Mouse (Mus musculus): ENCODE results near the gene Cacnb3. TPM values are rescaled to one million over a fixed set of nuclear protein-coding genes. Genes with fewer than 3 reads are reported as not detected.

The Cacnb3 gene
- polyA plus RNA-seq, 1 experiment from 2014 or later: 43.1 TPM

DNA sequence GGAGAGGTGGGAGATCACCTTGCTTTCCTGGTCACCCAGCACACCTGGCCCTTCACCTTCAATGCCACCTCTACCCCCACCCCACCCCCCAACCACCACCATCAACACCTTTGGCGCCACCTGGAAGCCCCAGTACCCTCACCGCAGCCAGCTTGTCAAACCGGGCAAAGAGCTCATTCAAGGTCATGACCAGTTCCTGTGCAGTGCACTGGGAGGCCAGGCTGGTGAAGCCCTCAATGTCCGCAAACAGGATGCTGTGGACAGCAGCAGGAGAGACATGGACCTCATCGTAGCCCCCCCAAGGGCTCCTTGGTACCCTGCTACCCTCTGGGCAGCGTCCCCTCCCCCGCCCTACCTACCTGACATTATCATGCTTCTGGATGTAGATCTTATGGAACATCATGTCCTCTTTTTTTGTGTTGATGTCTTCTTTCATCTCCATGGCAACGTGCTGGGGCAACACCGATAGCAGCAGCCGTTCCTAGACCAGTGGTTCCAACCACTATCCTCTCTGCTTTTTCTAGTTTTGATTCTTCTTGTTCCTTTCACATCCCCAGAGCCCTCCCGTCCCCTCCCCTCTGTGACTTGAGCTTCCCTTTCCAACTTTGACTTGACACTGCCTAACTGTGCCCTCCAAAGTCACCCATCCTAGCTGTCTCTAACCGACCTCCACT is 30.5 kb upstream of the Cacnb3 start:
- WGBS: 81% methylated on average over 12 of the region's 12 CpGs
- no peaks in the 10 kb centered on the region for H3K27me3 ChIP-seq

GRCm38 (mm10) chr15:98601832-98602190 is 28.8 kb upstream of the Cacnb3 start:
- Histone ChIP-seq H3K36me3 (peaks cover 94% of the 10 kb centered on the region), H3K4me3 (replicated peaks) (no peak overlapping the region), H3K4me1 (replicated peaks) (peaks cover 26% of the 10 kb centered on the region), H3K9me3 (no peaks in the 10 kb centered on the region), H3K27ac (no peak overlapping the region), H3K27me3 (no peaks in the 10 kb centered on the region), H3K9ac (replicated peaks) (peak overlapping the region; percentile 37; the same call in 1 of the 2 replicates), H3K4me2 (no peak overlapping the region)
- WGBS: 88% methylated on average over 7 of the region's 7 CpGs
- ATAC-seq (ENCODE audit: insufficient number of reproducible peaks, insufficient read depth, low FRiP score, low TSS enrichment, low read depth): no peak

More for the DNA sequence above, 30.5 kb upstream of the Cacnb3 start:
- no peaks in the 10 kb centered on the region for H3K9me3 ChIP-seq
- no peak overlapping the region for H3K27ac ChIP-seq
- H3K4me3 ChIP-seq (replicated peaks): no peak overlapping the region
- H3K36me3 ChIP-seq: peaks cover 97% of the 10 kb centered on the region
- no peak overlapping the region for H3K9ac ChIP-seq (replicated peaks)
- no peak for ATAC-seq (ENCODE audit: insufficient number of reproducible peaks, insufficient read depth, low FRiP score, low TSS enrichment, low read depth)
- no peak overlapping the region for H3K4me2 ChIP-seq
- H3K4me1 ChIP-seq (replicated peaks): peaks cover 24% of the 10 kb centered on the region

- peaks cover 31% of the 10 kb centered on the region for H3K4me1 ChIP-seq (replicated peaks)
- no peaks in the 10 kb centered on the region for H3K9me3 ChIP-seq
- H3K4me3 ChIP-seq (replicated peaks): no peak overlapping the region
- peak overlapping the region; percentile 37; the same call in 1 of the 2 replicates for H3K9ac ChIP-seq (replicated peaks)
- H3K27ac ChIP-seq: no peak overlapping the region
- no peaks in the 10 kb centered on the region for H3K27me3 ChIP-seq
- peaks cover 89% of the 10 kb centered on the region for H3K36me3 ChIP-seq
- no peak for ATAC-seq (ENCODE audit: insufficient number of reproducible peaks, insufficient read depth, low FRiP score, low TSS enrichment, low read depth)
- WGBS: 71% methylated on average over 13 of the region's 13 CpGs
- peak overlapping the region; percentile 22; the same call in 1 of the 2 replicates for H3K4me2 ChIP-seq
Observed at GRCm38 (mm10) chr15:98602191-98602881, 28.3 kb upstream of the Cacnb3 start.

DNA sequence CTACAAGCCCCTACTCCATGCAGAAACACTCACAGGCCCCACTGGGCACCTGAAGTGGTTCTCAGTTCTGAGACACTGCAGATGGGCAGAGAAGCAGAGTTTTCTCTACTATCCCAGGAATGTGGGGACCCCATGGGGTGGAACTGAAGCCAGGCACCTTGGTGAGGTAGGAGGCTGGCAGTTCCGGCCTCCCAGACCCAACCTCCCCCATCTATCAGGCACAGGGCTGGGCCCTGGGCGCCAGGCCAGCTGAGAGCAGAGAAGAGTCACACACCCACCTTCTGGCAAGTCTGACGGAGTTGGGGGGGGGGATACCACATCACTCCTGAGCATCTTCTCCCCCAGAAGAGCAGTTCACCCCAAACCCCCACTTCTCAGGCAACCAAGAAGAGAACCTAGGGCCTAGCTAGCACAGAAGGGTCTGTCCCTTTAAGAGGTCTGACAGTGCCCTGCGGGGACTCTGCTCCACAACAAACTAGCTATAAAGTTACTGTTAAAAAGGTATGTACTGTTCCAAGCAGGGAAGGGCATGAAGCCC is 27.6 kb upstream of the Cacnb3 start:
- H3K9ac ChIP-seq (replicated peaks): peak overlapping the region; percentile 37; the same call in 1 of the 2 replicates
- H3K36me3 ChIP-seq: peaks cover 83% of the 10 kb centered on the region

DNA sequence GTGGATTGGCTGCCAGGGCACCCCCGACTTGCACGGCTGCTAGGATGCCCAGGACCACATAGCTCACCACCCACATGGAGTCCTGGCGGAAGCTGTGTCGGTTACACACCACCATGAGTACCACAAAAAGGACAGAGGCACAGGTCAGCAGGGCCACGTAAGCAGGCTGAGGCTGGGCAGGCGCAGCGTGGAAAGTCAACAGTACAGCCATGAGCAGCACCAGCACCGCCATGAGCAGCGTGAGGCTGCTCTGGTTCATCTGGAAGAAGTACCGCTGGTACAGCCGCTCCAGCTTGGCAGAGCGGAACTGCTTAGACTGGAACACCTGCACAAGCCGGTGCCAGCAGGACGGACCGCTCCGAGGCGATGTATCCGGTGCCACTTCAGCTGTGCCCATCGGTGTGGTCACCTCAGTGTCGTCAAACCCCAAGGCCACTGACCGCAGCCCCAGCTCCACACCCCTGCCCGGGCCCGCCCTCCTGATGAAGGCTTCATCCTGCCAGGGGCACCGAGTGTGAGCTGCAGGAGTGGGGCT is 26.5 kb upstream of the Cacnb3 start:
- Histone ChIP-seq H3K4me1 (replicated peaks) (peaks cover 44% of the 10 kb centered on the region), H3K36me3 (peaks cover 71% of the 10 kb centered on the region), H3K27ac (0 out of 2 replicates have a peak overlapping the region, but pooled peaks have one; percentile 12), H3K4me2 (no peak overlapping the region), H3K9me3 (no peaks in the 10 kb centered on the region), H3K4me3 (replicated peaks) (no peak overlapping the region), H3K9ac (replicated peaks) (no peak overlapping the region; the same call in 1 of the 2 replicates), H3K27me3 (no peaks in the 10 kb centered on the region)
- no peak for ATAC-seq (ENCODE audit: insufficient number of reproducible peaks, insufficient read depth, low FRiP score, low TSS enrichment, low read depth)
- 95% methylated on average over 24 of the region's 24 CpGs for WGBS

More for the DNA sequence above, 27.6 kb upstream of the Cacnb3 start:
- no peaks in the 10 kb centered on the region for H3K27me3 ChIP-seq
- H3K4me1 ChIP-seq (replicated peaks): peaks cover 38% of the 10 kb centered on the region
- no peaks in the 10 kb centered on the region for H3K9me3 ChIP-seq
- 67% methylated on average over 4 of the region's 4 CpGs for WGBS
- H3K4me2 ChIP-seq: peak overlapping the region; percentile 33
- ATAC-seq (ENCODE audit: insufficient number of reproducible peaks, insufficient read depth, low FRiP score, low TSS enrichment, low read depth): no peak
- H3K4me3 ChIP-seq (replicated peaks): peak overlapping the region; percentile 6; the same call in 1 of the 2 replicates
- no peak overlapping the region for H3K27ac ChIP-seq

DNA sequence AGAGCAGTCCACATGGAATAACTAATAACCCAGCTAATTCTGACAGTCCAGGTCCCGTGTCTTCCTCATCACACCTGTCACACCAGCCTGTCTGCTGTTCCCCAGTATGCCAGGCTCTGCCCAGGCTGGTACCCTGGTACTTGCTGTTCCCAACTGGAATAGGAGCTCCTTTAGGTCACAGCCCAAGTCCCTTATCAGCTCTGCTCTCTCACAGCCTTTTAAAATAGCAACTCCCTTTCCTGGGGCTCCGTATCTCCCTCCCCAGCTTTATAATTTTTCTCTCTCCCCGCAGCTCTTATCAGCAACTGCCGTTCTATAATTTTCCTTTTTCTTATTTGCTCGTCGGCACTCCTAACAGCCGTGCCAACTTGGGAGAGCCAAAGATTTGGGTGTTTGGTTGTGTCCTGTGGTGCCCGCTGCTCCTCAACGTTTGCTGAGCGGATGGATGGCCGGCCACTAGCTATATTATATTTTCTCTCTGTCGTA is 24.5 kb upstream of the Cacnb3 start:
- no peak overlapping the region for H3K4me2 ChIP-seq
- no peaks in the 10 kb centered on the region for H3K27me3 ChIP-seq
- WGBS: 93% methylated on average over 12 of the region's 12 CpGs
- peaks cover 51% of the 10 kb centered on the region for H3K36me3 ChIP-seq
- no peaks in the 10 kb centered on the region for H3K9me3 ChIP-seq
- H3K4me1 ChIP-seq (replicated peaks): peaks cover 46% of the 10 kb centered on the region
- no peak overlapping the region for H3K9ac ChIP-seq (replicated peaks)
- no peak for ATAC-seq (ENCODE audit: insufficient number of reproducible peaks, insufficient read depth, low FRiP score, low TSS enrichment, low read depth)
- no peak overlapping the region for H3K27ac ChIP-seq
- no peak overlapping the region for H3K4me3 ChIP-seq (replicated peaks)

- WGBS: 68% methylated on average over 9 of the region's 9 CpGs
- Histone ChIP-seq H3K4me1 (replicated peaks) (peaks cover 46% of the 10 kb centered on the region), H3K27ac (no peak overlapping the region), H3K27me3 (no peaks in the 10 kb centered on the region), H3K4me2 (peak overlapping the region; percentile 94; the same call in 1 of the 2 replicates), H3K9me3 (no peaks in the 10 kb centered on the region), H3K9ac (replicated peaks) (0 out of 2 replicates have a peak overlapping the region, but pooled peaks have one; percentile 9), H3K4me3 (replicated peaks) (no peak overlapping the region), H3K36me3 (peaks cover 45% of the 10 kb centered on the region)
- no peak for ATAC-seq (ENCODE audit: insufficient number of reproducible peaks, insufficient read depth, low FRiP score, low TSS enrichment, low read depth)
Observed at GRCm38 (mm10) chr15:98606739-98607138, 23.9 kb upstream of the Cacnb3 start.

GRCm38 (mm10) chr15:98607557-98607956 is 23.1 kb upstream of the Cacnb3 start:
- Histone ChIP-seq H3K4me1 (replicated peaks) (peaks cover 40% of the 10 kb centered on the region), H3K27me3 (no peaks in the 10 kb centered on the region), H3K9ac (replicated peaks) (peak overlapping the region; percentile 91; the same call in 1 of the 2 replicates), H3K27ac (no peak overlapping the region), H3K4me3 (replicated peaks) (peak overlapping the region; percentile 83), H3K4me2 (peak overlapping the region; percentile 94), H3K36me3 (peaks cover 37% of the 10 kb centered on the region), H3K9me3 (no peaks in the 10 kb centered on the region)
- ATAC-seq (ENCODE audit: insufficient number of reproducible peaks, insufficient read depth, low FRiP score, low TSS enrichment, low read depth): no peak
- WGBS: 35% methylated on average over 4 of the region's 4 CpGs

DNA sequence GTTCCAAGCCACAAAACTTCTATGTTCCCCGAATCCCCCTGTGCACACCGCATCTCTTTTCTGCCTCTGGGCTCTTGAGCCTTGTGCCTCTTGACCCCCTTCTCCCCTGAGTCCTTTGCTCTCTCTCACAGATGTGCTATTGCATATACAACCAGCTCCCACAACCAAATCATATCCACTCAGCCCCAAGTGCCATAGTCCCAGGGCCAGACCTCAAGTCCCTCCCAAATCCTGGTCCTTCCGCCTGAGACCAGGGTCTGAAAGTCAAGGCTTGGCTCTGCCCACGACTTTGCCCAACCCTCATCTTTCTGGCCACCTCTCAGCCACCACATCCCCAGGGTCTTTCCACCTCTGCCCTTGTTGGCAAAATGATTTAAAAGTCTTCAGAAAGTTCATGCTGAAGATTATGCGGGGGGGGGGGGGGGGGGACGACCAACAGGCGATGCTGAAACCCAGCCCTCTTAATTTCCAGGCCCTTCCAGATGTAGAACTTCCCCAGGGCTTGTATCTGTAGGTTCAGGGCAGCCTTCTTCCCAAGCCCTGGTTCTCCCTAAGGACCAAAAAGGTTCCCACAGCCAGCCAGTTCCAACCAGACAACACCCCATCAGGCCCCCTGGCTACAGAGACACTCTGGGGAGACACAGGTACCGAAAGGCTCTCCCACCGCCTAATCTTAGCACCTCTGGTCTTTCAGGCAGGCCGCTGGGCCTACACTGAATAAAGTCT is 22.4 kb upstream of the Cacnb3 start:
- no peaks in the 10 kb centered on the region for H3K27me3 ChIP-seq
- no peaks in the 10 kb centered on the region for H3K9me3 ChIP-seq
- H3K27ac ChIP-seq: peak overlapping the region; percentile 94
- ATAC-seq (ENCODE audit: insufficient number of reproducible peaks, insufficient read depth, low FRiP score, low TSS enrichment, low read depth): 0 out of 2 replicates have a peak, but pooled peaks have one; percentile 12
- 21% methylated on average over 10 of the region's 10 CpGs for WGBS
- peaks cover 33% of the 10 kb centered on the region for H3K4me1 ChIP-seq (replicated peaks)
- peaks cover 30% of the 10 kb centered on the region for H3K36me3 ChIP-seq
- peak overlapping the region; percentile 83 for H3K4me3 ChIP-seq (replicated peaks)
- peak overlapping the region; percentile 94 for H3K4me2 ChIP-seq
- H3K9ac ChIP-seq (replicated peaks): peak overlapping the region; percentile 91

DNA sequence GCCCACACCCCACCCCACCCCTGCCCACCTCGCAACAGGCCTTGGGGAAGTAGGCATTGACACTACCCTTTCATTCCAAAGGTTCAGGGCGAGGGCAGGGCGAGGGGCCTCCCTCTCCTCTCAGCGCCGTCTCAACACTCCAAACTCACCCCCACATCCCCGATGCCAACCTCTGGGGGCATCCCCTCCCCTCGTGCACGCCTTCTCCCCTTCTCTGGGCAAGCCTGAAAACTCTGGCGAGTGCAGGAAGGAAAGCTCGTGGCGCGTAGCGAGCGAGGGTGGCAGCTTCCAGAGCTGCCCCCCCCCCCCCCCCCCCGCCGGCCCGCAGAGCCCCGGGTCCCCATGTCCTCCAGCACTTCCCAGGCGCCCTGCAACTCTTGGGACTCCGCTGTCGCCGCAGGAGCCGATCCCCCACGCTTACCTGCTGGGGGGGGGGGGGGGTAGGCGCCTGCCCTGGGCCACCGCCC is 21.8 kb upstream of the Cacnb3 start:
- Histone ChIP-seq H3K9ac (replicated peaks) (peak overlapping the region; percentile 91), H3K27ac (peak overlapping the region; percentile 94), H3K36me3 (peaks cover 24% of the 10 kb centered on the region), H3K4me1 (replicated peaks) (peaks cover 27% of the 10 kb centered on the region), H3K4me3 (replicated peaks) (peak overlapping the region; percentile 83), H3K27me3 (no peaks in the 10 kb centered on the region), H3K4me2 (peak overlapping the region; percentile 94), H3K9me3 (no peaks in the 10 kb centered on the region)
- WGBS: 0% methylated on average over 16 of the region's 26 CpGs
- no peak; the same call in 1 of the 2 replicates for ATAC-seq (ENCODE audit: insufficient number of reproducible peaks, insufficient read depth, low FRiP score, low TSS enrichment, low read depth)

All from limb, embryonic 12.5 days (tissue).